Mouse (Mus musculus) CH12.LX (cell line): ENCODE results near the gene Fndc3a.

Experiments used
- CHD1 ChIP-seq: IDR thresholded peaks from 2 replicates; pipeline ENCODE4 v1.6.1; 2012; ENCODE audit warnings: low read depth, low read length, improper control_type of control experiment, inconsistent platforms
- CTCF ChIP-seq, 2 experiments: IDR thresholded peaks in 1 of 2; conservative IDR thresholded peaks in 1 of 2; 2 replicates each; pipeline ENCODE4 v1.5.1; 2011 to 2012; ENCODE audit warnings: low read depth in 2 of 2, low read length in 2 of 2, improper control_type of control experiment in 1 of 2, inconsistent platforms in 1 of 2, mild to moderate bottlenecking in 1 of 2, moderate library complexity in 1 of 2
- EP300 ChIP-seq: IDR thresholded peaks from 2 replicates; pipeline ENCODE4 v1.6.1; 2011; ENCODE audit warnings: low read length, improper control_type of control experiment
- GABPA ChIP-seq: IDR thresholded peaks from 2 replicates; pipeline ENCODE4 v1.6.1; 2012; ENCODE audit warnings: low read depth, low read length, improper control_type of control experiment, inconsistent platforms; ENCODE audit not compliant: insufficient replicate concordance
- MAX ChIP-seq: IDR thresholded peaks from 2 replicates; pipeline ENCODE4 v1.6.1; 2011; ENCODE audit warnings: low read length, improper control_type of control experiment
- MYC ChIP-seq: IDR thresholded peaks from 2 replicates; pipeline ENCODE4 v1.6.1; 2011; ENCODE audit warnings: low read depth, mild to moderate bottlenecking, improper control_type of control experiment, low read length
- POLR2A ChIP-seq: IDR thresholded peaks from 2 replicates; pipeline ENCODE4 v1.6.1; 2011; ENCODE audit warnings: low read depth, mild to moderate bottlenecking, improper control_type of control experiment, low read length
- POLR2AphosphoS2 ChIP-seq: IDR thresholded peaks from 2 replicates; pipeline ENCODE4 v1.6.1; 2011; ENCODE audit warnings: low read depth, low read length, improper control_type of control experiment
- SIN3A ChIP-seq: IDR thresholded peaks from 2 replicates; pipeline ENCODE4 v1.6.1; 2012; ENCODE audit warnings: low read length, improper control_type of control experiment, inconsistent platforms

GRCm38 (mm10) chr14:72700056-72700455 lies 9.7 kb downstream of the Fndc3a start:
- TF ChIP-seq EP300 (no peak), POLR2A (no peak), SIN3A (no peak), CHD1 (no peak), GABPA (no peak), CTCF (conservative IDR thresholded peaks at IDR 0.05 in 1 of 2, IDR thresholded peaks at IDR 0.05 in 1 of 2; ENCODE audit: low read depth in 2 of 2, low read length in 2 of 2) (no peak), POLR2AphosphoS2 (no peak), MAX (no peak), MYC (no peak)
